Mouse (Mus musculus) naive thymus-derived CD4-positive, alpha-beta T cell, adult 2 months (primary cell): ENCODE data around the gene Rgs6.

Source experiments
- DNase-seq: peaks from one replicate; pipeline ENCODE4 v3.0.0-alpha.2; 2011; ENCODE audit warnings: low read depth

Gene Rgs6

GRCm38 (mm10) chr12:83207481-83207880, 619.4 kb downstream of the Rgs6 start:
- DNase-seq: no peak

- no peak for DNase-seq
Measured at GRCm38 (mm10) chr12:83208011-83208410, 619.9 kb downstream of the Rgs6 start.

- DNase-seq: no peak
Measured at GRCm38 (mm10) chr12:83208841-83209240, 620.7 kb downstream of the Rgs6 start.

- no peak for DNase-seq
Measured at GRCm38 (mm10) chr12:83209461-83209860, 621.4 kb downstream of the Rgs6 start.

GRCm38 (mm10) chr12:83210294-83210693, 622.2 kb downstream of the Rgs6 start:
- DNase-seq: no peak

GRCm38 (mm10) chr12:83210735-83211134, 622.6 kb downstream of the Rgs6 start:
- no peak for DNase-seq

- no peak for DNase-seq
Measured at GRCm38 (mm10) chr12:83211146-83211822, 623.2 kb downstream of the Rgs6 start.
